Mouse (Mus musculus): ENCODE measurements around the gene Bscl2.
"Not testable (repeated sequence)": the region's sequence is repeated elsewhere in the genome, so short reads cannot be mapped to it uniquely, and the experiment has no call there.

Gene Bscl2

DNA sequence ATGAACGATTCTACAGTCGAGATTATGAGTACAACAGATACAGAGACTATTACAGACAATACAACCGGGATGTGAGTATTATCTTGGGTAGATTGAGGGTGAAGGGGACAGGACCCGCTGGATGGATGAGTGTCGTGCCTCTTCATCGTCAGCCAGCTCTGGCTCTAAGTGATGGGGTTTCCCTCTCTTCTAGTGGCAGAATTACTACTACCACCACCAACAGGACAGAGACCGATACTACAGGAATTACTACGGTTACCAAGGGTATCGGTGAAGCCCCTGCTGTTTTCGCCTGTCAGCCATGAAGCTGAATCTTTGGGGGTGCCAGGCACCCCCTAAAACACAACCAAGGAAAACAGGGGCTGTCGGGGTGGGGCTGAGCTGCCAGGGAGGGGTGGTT lies 6.0 kb upstream of the Bscl2 start:
- DNase-seq: no peak

DNA sequence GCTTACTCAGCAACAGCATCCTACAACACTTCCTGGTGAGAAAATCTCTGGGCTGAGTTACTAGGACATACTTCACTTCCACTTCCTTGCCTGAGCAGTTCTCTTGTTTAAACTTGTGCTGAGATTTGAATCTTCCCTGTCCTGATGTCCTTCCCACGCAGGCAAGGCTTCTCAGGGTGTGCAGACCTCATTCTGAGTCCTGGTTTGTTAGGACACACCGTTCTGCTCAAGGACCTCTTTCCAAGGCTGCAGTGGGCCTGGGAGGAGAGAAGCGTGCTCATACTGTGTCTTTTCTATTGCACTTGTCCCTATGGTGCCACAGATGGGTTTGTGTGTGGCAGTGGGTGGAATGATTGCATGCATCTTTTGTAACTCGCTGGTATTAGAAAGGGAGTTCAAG lies 4.3 kb upstream of the Bscl2 start:
- no peak for DNase-seq

GRCm38 (mm10) chr19:8836327-8836726 lies 940 bp upstream of the Bscl2 start:
- not testable (repeated sequence) for DNase-seq

DNA sequence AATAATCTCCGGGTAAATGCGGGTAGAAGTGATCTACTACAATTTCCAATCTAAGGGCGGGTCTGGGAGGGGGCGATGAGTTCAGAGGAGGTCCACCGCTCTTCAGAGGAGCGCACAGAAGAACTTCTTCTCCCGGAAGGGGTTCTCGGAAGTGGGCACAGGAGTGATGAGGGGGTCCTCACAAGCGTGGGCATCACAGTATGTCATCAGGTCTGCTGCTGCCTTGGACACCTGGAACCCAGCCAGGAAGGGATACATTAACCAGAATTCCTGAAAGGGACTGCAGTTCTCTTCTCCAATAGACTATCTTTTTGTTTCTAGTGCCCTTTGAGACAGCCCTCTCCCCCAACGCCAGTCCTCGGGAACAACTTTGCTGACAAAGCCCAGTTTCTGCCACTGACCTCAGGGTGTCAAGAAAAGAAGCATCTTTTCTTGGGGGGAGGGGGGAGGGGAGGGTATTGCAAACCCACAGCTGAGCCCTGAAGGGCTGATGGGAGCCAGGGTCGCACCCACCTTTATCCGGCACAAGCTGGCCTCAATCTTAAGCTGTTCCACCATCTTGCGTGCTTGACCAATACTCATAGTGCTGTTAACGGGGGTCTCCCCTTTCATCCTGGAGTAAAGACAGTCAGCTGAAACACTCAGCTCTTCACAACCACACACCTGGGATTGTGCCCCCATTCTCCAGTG lies 919 bp downstream of the Bscl2 start:
- peak; percentile 53 to 73 for DNase-seq

GRCm38 (mm10) chr19:8839103-8839907 lies 2.0 kb downstream of the Bscl2 start, which contains the start of gene Gng3:
TSS of gene Gng3 (minus strand) at chr19:8839194.
- peak; percentile 85 to 93 for DNase-seq

GRCm38 (mm10) chr19:8839908-8840791 lies 2.9 kb downstream of the Bscl2 start:
- DNase-seq: peak; percentile 85 to 89

GRCm38 (mm10) chr19:8841012-8841411 lies 3.7 kb downstream of the Bscl2 start:
- peak in 1 of 2 experiments; percentile 44 for DNase-seq

DNA sequence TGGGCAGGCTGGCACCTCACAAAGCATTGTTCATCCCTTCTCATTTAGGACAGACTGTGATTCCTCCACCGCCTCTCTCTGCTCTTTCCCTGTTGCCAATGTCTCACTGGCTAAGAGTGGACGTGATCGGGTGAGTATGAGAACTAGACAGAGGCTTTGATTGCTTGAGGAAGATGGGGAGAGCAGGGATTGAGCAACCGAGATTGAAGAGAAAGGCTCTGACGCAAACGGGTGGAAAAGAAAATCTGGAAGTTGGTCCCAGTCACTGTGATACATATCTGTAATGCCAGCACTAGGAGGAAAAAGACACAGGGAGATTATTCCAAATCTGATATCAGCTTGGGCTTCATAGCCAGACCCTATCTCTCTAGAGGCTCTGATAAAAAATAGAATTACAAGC lies 5.7 kb downstream of the Bscl2 start:
- DNase-seq: no peak

DNA sequence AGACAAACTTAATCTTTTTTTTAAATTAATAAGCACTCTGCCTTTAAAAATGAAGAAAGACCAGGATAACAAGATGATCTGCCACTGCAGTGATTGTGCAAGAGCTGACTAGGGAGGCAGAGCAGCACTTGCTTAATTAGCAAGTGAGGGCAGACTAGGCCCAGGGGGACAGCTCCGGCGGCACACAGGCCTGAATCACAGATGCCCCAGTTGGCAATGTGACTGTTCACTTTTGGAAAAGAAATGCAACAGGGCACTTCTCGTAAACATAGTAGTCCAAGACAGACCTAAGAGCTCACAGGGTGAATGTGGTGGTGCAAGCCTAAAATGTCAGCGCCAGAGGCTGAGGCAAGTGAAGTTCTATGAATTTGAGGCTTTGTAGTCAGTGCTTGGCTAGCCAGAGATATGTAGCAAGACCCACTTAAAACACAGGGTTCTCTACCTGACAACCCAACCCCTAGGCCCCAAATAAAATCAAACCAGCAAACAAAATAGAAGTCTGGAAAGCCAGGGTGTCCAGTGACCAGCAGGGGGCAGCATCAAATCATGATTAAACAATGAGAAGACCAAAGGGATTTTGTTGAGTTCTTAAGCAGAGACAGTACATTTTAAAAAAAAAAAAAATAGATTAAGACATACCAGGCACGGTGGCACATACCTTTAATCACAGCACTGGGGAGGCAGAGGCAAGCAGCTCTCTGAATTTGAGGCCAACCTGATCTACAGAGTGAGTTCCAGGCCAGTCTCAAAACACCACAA lies 7.3 kb downstream of the Bscl2 start:
- peak; percentile 77 to 82 for DNase-seq

DNA sequence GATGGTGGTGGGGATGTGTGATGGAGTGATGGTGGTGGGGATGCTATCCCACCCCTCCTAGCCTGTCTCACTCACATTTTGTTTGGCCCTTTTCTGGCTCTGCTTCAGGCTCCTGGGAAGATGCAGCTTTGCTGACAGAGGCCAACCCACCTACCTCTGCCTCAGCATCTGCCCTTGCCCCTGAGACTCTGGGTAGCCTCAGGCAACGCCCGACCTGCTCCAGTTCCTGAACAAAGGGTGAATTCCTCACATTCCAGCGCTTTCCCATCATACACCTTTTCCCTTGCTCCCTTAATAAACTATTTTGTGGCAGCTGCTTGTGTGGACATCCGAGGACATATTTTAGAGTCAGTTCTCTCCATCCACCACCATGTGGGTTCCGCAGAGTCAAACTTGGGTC lies 11.1 kb downstream of the Bscl2 start:
- no peak for DNase-seq

DNA sequence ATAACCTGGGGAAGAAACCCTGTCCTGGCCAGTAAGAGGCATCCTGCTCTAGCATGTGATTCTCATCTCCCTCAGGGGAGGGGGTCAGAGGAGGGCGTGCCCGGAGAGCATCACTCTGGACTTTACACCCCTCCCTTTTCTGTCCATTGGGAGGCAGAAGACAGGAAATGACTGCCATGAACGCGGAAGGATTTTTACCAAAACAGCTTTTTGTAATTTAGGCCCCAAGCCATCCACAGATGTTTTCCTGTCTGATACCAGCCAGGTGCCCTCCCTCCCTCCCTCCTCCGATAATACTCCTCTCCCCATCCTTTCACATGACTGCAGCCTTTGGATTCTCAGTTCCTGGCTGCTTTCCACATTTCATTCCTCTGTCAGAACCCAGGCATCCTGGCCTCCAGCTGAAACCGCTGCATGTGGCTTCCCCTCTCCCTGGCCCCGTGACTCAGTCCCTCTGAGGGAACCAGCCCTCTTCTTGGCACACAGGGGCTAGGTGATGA lies 13.2 kb downstream of the Bscl2 start, which contains the start of gene Lrrn4cl:
Gene Lrrn4cl (plus strand): TSS at position 367 of the 500 bp plus-strand sequence.
- DNase-seq: peak in 1 of 2 experiments; percentile 28

DNA sequence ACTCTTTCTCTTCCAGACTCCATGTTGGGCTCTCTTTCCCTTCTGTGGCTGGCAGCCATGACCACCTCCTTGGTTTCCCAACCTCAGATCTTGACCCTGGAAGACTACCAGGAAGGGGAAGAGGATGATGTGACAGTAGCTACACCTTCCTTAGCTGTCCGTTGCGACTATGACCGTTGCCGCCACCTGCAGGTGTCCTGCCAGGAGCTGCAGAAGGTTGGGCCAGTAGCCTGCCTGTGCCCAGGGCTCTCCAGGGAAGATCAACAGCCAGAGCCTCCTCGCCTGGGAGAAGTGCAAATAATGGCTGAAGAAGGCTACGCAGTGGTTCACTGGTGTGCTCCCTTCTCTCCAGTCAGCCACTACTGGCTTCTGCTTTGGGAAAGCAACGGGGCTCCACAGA lies 14.4 kb downstream of the Bscl2 start:
- DNase-seq: no peak

DNA sequence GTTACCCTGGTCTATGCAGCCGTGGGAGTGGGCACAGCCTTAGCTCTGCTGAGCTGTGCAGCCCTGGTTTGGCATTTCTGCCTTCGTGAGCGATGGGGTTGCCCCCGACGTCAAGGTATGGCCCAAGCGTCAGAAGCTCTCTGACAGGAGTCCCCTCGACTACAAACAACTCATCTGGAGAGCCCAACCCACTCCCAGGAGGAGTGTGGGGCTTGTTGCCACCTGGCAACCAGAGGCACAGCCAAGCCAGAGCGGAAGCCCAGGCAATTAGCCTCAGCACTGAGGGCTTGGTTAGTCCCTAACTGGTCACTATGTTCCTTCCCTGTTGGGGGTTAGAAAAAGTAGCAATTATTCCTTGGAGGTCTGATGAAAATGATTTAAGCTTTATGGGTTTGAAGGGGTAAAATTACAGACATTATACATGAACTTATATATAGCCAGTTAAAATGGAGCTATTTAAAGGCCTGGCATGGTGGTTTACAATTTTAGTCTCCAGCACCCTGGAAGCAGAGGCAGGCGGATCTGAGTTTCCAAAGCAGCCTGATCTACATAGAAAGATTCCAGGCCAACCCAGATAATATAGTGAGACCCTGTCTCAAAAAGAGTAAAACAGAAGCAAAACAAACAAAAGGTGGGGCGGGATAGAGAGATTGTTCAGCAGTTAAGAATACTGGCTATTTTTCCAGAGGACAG lies 15.1 kb downstream of the Bscl2 start:
- DNase-seq: no peak

DNA sequence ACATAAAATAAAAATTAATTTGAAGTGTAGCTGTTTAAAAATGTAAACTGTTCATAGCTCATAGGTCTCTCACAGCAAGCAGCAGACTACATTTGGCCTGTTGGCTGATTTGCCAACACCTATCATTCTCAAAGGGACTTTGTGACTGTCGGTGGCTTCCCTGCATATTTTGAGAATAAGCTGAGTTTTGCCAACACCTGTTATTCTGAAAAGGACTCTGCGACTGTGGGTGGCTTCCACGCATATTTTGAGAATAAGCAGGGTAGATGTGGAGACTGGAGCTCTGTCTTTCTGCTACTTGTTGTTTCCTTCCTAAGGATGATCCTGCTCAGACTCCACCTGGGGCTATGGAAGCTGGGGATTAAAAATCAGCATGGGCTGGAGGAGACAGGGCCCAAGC lies 15.8 kb downstream of the Bscl2 start:
- no peak for DNase-seq

- DNase-seq: peak in 1 of 2 experiments; percentile 38
Measured at GRCm38 (mm10) chr19:8857689-8858088, 20.4 kb downstream of the Bscl2 start.

- DNase-seq: peak in 1 of 2 experiments; percentile 31
Measured at GRCm38 (mm10) chr19:8859018-8859417, 21.8 kb downstream of the Bscl2 start.

GRCm38 (mm10) chr19:8864265-8864664 lies 27.0 kb downstream of the Bscl2 start:
- no peak for DNase-seq

GRCm38 (mm10) chr19:8870381-8870780 lies 33.1 kb downstream of the Bscl2 start:
- DNase-seq: not testable (repeated sequence)

DNA sequence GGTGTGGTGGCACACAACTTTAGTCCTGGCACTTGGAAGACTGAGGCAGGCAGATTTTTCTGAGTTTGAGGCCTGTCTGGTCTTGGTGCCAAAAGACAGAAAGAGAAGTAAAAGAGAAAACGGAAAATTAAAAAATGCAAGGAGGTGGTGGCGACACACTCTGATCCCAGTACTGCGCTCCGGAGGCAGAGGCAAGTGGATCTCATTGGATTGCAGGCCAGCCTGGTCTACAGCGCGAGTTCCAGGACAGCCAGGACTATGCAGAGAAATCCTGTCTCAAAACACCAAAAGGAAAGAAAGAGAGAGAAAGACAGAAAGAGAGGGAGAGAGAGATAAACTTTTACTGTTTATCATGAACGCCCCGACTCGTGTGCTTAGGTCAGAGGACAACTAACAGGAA lies 33.6 kb downstream of the Bscl2 start:
- no peak for DNase-seq

DNA sequence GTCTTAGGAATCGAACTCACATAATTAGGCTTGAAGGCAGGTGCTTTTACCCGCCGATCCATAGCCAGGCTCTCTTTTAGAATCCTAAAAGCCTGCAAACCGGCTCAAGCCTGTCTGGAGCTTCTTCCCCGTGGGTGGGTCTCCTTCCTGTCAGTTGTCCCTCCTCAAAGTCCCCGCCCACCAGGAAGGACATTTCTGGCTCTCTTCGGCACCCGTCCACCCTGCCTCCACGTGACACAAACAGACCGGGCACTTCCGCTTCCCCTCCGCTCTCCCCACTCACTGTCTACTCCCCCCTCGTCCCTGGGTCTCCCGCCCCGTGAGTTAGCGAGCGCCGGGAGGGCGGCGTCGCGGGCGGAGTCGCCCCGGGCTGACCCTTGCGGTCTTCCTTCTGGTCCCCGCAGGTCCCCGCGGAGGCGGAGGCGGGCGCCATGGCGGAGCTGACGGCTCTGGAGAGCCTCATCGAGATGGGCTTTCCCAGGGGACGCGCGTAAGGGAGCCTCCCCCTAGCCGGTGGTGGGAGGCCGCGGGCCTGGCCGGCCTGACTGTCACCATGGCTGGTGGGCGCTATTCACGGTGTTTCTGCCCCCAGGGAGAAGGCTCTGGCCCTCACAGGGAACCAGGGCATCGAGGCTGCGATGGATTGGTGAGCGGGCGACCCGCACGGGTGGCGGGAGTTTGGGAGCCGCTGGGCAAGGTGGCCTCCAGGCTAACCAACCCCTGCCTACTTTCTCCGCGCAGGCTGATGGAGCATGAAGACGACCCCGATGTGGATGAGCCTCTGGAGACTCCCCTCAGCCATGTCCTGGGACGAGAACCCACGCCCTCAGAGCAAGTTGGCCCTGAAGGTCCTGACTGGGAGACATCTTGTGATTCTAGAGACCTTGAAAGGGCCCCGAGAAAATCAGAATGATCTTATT lies 34.3 kb downstream of the Bscl2 start, which contains the start of gene Ubxn1:
Gene Ubxn1 (plus strand): TSS at position 230 of the 920 bp plus-strand sequence.
- DNase-seq: peak; percentile 96 to 97
